12 mouse cellular contexts compared by ENCODE assay signal in genomic region chr2:118841774-118842173, GRCm38 (mm10). TPM values are rescaled to one million over a fixed set of nuclear protein-coding genes. Genes with fewer than 3 reads are reported as not detected.
DNase-seq lines count a peak whose midpoint lies in the region; ATAC-seq and TF ChIP-seq lines count a peak whose summit lies in the region.
"Had no signal": no experiment of that assay in that cellular context is flagged by ENCODE, and none has a peak within 500 bp of the region (broad histone marks: within the 10 kb centered on the region; RNA-seq: fewer than 3 reads in every experiment).

No protein-coding gene starts in this region.

- peak; percentile 80 for DNase-seq in 3134 (ENCODE audit: extremely low read depth, insufficient read length, low spot score)
- peak; percentile 50 for DNase-seq in adrenal gland, postnatal 10 days
- peak; percentile 80 for DNase-seq in liver, embryonic 13.5 days
- no peak for DNase-seq in kidney, adult 2 months
- no peak for DNase-seq in cerebellum, adult 11-12 months
- DNase-seq: cerebellum, adult 18-20 months; kidney, postnatal 4 days; lung, postnatal 14 days had no signal

- peaks cover 45% of the 10 kb centered on the region for H3K4me1 ChIP-seq in liver, embryonic 13.5 days (replicated peaks)
- no peaks in the 10 kb centered on the region; the same call in 1 of the 2 replicates for H3K4me1 ChIP-seq in kidney, adult 2 months (ENCODE audit: control insufficient read depth, insufficient read depth, low read length)
- H3K4me1 ChIP-seq in intestine, embryonic 16.5 days (ENCODE audit: control insufficient read depth, insufficient read depth, low read length), result no peaks in the 10 kb centered on the region

- no peaks in the 10 kb centered on the region for H3K27me3 ChIP-seq in C2C12 (ENCODE audit: control insufficient read depth, insufficient read depth, insufficient read length)
- H3K27me3 ChIP-seq in liver, embryonic 13.5 days, result peaks cover 7% of the 10 kb centered on the region; the same call in 1 of the 2 replicates
- H3K27me3 ChIP-seq in kidney, adult 2 months (replicated peaks; ENCODE audit: control insufficient read depth, insufficient read depth, low read length), result no peaks in the 10 kb centered on the region
- no peaks in the 10 kb centered on the region for H3K27me3 ChIP-seq in intestine, embryonic 16.5 days (replicated peaks; ENCODE audit: control insufficient read depth, insufficient read depth, low read length)

- 0 out of 2 replicates have a peak, but pooled peaks cover 5% of the 10 kb centered on the region for H3K9me3 ChIP-seq in liver, embryonic 13.5 days (replicated peaks)
- no peaks in the 10 kb centered on the region for H3K9me3 ChIP-seq in intestine, embryonic 16.5 days (ENCODE audit: control insufficient read depth, low read length)

- no peak for TF ChIP-seq POLR2A in kidney, adult 2 months (IDR thresholded peaks at IDR 0.05; ENCODE audit: low read depth, low read length)

- H3K36me3 ChIP-seq in C2C12 (ENCODE audit: control insufficient read depth, insufficient read depth), result no peaks in the 10 kb centered on the region
- H3K36me3 ChIP-seq in liver, embryonic 13.5 days, result no peaks in the 10 kb centered on the region
- no peaks in the 10 kb centered on the region for H3K36me3 ChIP-seq in kidney, adult 2 months (ENCODE audit: control insufficient read depth, insufficient read depth, low read length)
- no peaks in the 10 kb centered on the region for H3K36me3 ChIP-seq in intestine, embryonic 16.5 days (ENCODE audit: control insufficient read depth, insufficient read depth, low read length)

- peak overlapping the region; percentile 26 for H3K4me2 ChIP-seq in liver, embryonic 13.5 days
- H3K4me2 ChIP-seq in intestine, embryonic 16.5 days (ENCODE audit: low read depth, low read length), result no peak overlapping the region

- H3K79me3 ChIP-seq in C2C12 (ENCODE audit: low read depth), result no peaks in the 10 kb centered on the region

- TF ChIP-seq CTCF in C2C12 (IDR thresholded peaks at IDR 0.05; ENCODE audit: control insufficient read depth, insufficient read depth, insufficient read length), result no peak
- TF ChIP-seq CTCF in kidney, adult 2 months (conservative IDR thresholded peaks at IDR 0.05; ENCODE audit: insufficient read depth, insufficient read length, low read depth, low read length), result no peak

- no peaks in the 10 kb centered on the region for H3K79me2 ChIP-seq in C2C12 (ENCODE audit: control insufficient read depth, insufficient read depth)

- no peak overlapping the region for H3K4me3 ChIP-seq in C2C12 (ENCODE audit: insufficient read depth, poor library complexity, severe bottlenecking)
- no peak overlapping the region for H3K4me3 ChIP-seq in liver, embryonic 13.5 days (replicated peaks)
- H3K4me3 ChIP-seq in kidney, adult 2 months (ENCODE audit: insufficient read depth, low read depth, low read length), result no peak overlapping the region
- H3K4me3 ChIP-seq in intestine, embryonic 16.5 days (ENCODE audit: low read length), result no peak overlapping the region

- 50% methylated on average over 4 of the region's 4 CpGs for WGBS in liver, embryonic 13.5 days (ENCODE audit: insufficient replicate concordance)
- 92% methylated on average over 4 of the region's 4 CpGs for WGBS in kidney, adult 2 months
- 83% methylated on average over 4 of the region's 4 CpGs for WGBS in intestine, embryonic 16.5 days

- peak; percentile 76 for ATAC-seq in liver, embryonic 13.5 days (ENCODE audit: low read depth)
- ATAC-seq in intestine, embryonic 16.5 days, result no peak
- no peak for ATAC-seq in megakaryocyte-erythroid progenitor cell, adult 5-6 weeks (replicated peaks; ENCODE audit: low FRiP score, low TSS enrichment, poor library complexity, severe bottlenecking)
- ATAC-seq: hindbrain, postnatal 0 days had no signal

- H3K27ac ChIP-seq in liver, embryonic 13.5 days, result peak overlapping the region; percentile 82
- H3K27ac ChIP-seq in kidney, adult 2 months (ENCODE audit: insufficient read depth, low read depth, low read length), result no peak overlapping the region
- H3K27ac ChIP-seq in intestine, embryonic 16.5 days (ENCODE audit: low read length), result no peak overlapping the region
- H3K27ac ChIP-seq: hindbrain, postnatal 0 days had no signal

- H3K9ac ChIP-seq in liver, embryonic 13.5 days, result no peak overlapping the region
- H3K9ac ChIP-seq in intestine, embryonic 16.5 days (ENCODE audit: low read depth, low read length), result no peak overlapping the region

- H3ac ChIP-seq in C2C12 (ENCODE audit: control insufficient read depth, insufficient read length, low read depth), result no peak overlapping the region

TF ChIP-seq in C2C12, 6 proteins besides CTCF, POLR2A, EP300 and RAD21:
- peak; percentile 88 for TF ChIP-seq MYOD1 (IDR thresholded peaks at IDR 0.05; ENCODE audit: control insufficient read depth, insufficient read length, low read depth)
- peak; percentile 48 for TF ChIP-seq MAX (IDR thresholded peaks at IDR 0.05)
- no peak for TF ChIP-seq USF1 (IDR thresholded peaks at IDR 0.05; ENCODE audit: low read depth)
- TF ChIP-seq FOSL1 (IDR thresholded peaks at IDR 0.05; ENCODE audit: insufficient read depth, low read length, poor library complexity, severe bottlenecking), result peak; percentile 100
- peak; percentile 92 for TF ChIP-seq CEBPB (IDR thresholded peaks at IDR 0.05; ENCODE audit: low read depth)

RNA-seq across cellular contexts. Expression of gene Ivd, which starts 20.0 kb away (rescaled TPM):
- 15.2 TPM for polyA plus RNA-seq in C2C12 (2012; fragmentation: generic; extraction: Trizol)
- 100 to 1,000 TPM; 157 to 177 TPM for total RNA-seq in adrenal gland, postnatal 10 days (2021)
- polyA plus RNA-seq in liver, embryonic 13.5 days (2015; fragmentation: Nextera tagmentation; extraction: Ambion mirVana), result 26.4 and 29.6 TPM in 2 replicates
- polyA plus RNA-seq in kidney, adult 2 months (2012; rRNA removed), result 215 and 219 TPM in 2 replicates
- 41.9 and 51.3 TPM in 2 replicates for polyA plus RNA-seq in intestine, embryonic 16.5 days (2015; fragmentation: Nextera tagmentation; extraction: Ambion mirVana)
- total RNA-seq in megakaryocyte-erythroid progenitor cell, adult 5-6 weeks (2014; fragmentation: Nextera tagmentation), result 17.9 and 24.0 TPM in 2 replicates
- 15.7 and 30.3 TPM in 2 replicates for total RNA-seq in megakaryocyte-erythroid progenitor cell, adult 5-6 weeks (2017)

RNA-seq across cellular contexts. Expression of gene Knstrn, which starts 28.0 kb away (rescaled TPM):
- 76.0 TPM for polyA plus RNA-seq in C2C12 (2012; fragmentation: generic; extraction: Trizol)
- 10 to 100 TPM; 18.2 to 19.1 TPM for total RNA-seq in adrenal gland, postnatal 10 days (2021)
- polyA plus RNA-seq in liver, embryonic 13.5 days (2015; fragmentation: Nextera tagmentation; extraction: Ambion mirVana), result 91.9 and 101 TPM in 2 replicates
- 0.56 and 0.61 TPM in 2 replicates for polyA plus RNA-seq in kidney, adult 2 months (2012; rRNA removed)
- polyA plus RNA-seq in intestine, embryonic 16.5 days (2015; fragmentation: Nextera tagmentation; extraction: Ambion mirVana), result 78.5 and 85.7 TPM in 2 replicates
- 22.4 and 38.8 TPM in 2 replicates for total RNA-seq in megakaryocyte-erythroid progenitor cell, adult 5-6 weeks (2014; fragmentation: Nextera tagmentation)
- 59.1 and 104 TPM in 2 replicates for total RNA-seq in megakaryocyte-erythroid progenitor cell, adult 5-6 weeks (2017)

RNA-seq across cellular contexts. Expression of gene Bahd1, which starts 58.4 kb away (rescaled TPM):
- 8.6 TPM for polyA plus RNA-seq in C2C12 (2012; fragmentation: generic; extraction: Trizol)
- 10 to 100 TPM; 30.1 to 37.9 TPM for total RNA-seq in adrenal gland, postnatal 10 days (2021)
- polyA plus RNA-seq in liver, embryonic 13.5 days (2015; fragmentation: Nextera tagmentation; extraction: Ambion mirVana), result 2.3 and 2.5 TPM in 2 replicates
- polyA plus RNA-seq in kidney, adult 2 months (2012; rRNA removed), result 17.5 and 19.9 TPM in 2 replicates
- polyA plus RNA-seq in intestine, embryonic 16.5 days (2015; fragmentation: Nextera tagmentation; extraction: Ambion mirVana), result 3.6 and 4.9 TPM in 2 replicates
- 11.9 and 13.9 TPM in 2 replicates for total RNA-seq in megakaryocyte-erythroid progenitor cell, adult 5-6 weeks (2014; fragmentation: Nextera tagmentation)
- 4.9 and 7.2 TPM in 2 replicates for total RNA-seq in megakaryocyte-erythroid progenitor cell, adult 5-6 weeks (2017)

Comparison
In these comparisons a context has a peak if more than half of its experiments do, and no peak if none do; other contexts are left out.
1. DNase-seq: peak in 3134 (single experiment), adrenal gland, postnatal 10 days (single experiment) and liver, embryonic 13.5 days (single experiment); none in kidney, adult 2 months (single experiment) and cerebellum, adult 11-12 months (single experiment).
2. RNA of gene Knstrn, which starts 28.0 kb away (polyA plus RNA-seq): 91.9 to 101 TPM in liver, embryonic 13.5 days, 78.5 to 85.7 TPM in intestine, embryonic 16.5 days and 76.0 TPM in C2C12 (single experiment); 0.56 to 0.61 TPM in kidney, adult 2 months; every median in the first group is over 10 times any median in the second.